Mouse (Mus musculus) liver (tissue): Measurements from ENCODE around the gene Olfr971.
"Not testable (repeated sequence)": the region's sequence is repeated elsewhere in the genome, so short reads cannot be mapped to it uniquely, and the experiment has no call there.

Experiments used
- DNase-seq: peaks from one replicate; pipeline ENCODE4 v3.0.0-alpha.2; 2020; ENCODE audit warnings: mixed read lengths

Gene Olfr971

GRCm38 (mm10) chr9:39836576-39836975 is at the start of gene Olfr971:
Gene Olfr971 (plus strand): TSS chr9:39836876.
- DNase-seq = not testable (repeated sequence)

DNA sequence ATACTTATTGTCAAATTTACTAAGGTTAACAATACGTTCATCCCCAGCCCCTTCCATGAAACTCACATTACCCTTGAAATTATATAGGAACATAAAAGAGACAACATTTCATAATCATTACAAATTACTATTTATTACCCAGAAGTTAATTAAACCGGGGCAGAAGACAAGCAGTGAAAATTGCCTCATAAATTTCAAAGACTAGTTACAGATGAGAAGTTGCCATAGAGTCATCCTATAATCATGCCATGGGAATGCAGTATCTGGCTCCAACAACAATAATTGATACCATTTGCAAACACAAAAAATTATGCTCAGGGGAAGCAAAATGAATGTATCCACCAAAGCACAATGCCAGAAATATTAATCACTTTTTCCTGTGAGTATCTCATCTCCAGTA is 46.1 kb upstream of the Olfr971 start, which contains the start of gene Olfr969:
Gene Olfr969, plus strand, starts transcription at position 388 of the 400 bp plus-strand sequence.
- no peak for DNase-seq

DNA sequence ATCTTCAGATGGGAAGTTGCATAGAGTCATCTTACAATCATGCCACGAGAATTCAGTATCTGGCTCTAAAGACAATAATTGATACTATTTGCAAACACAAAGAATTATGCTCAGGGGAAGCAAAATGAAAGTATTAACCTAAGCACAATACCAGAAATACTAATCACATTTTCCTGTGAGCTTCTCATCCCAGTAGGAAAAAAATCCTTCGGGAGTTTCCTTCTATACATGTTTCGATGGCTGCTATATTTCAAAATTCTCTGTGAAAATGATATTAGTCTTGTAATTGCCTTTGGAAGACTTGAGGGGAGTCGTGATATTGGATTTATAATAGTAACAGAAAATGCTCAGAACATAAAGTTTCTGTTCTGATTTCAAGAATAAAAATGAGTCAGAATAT is 28.1 kb upstream of the Olfr971 start, which contains the start of gene Olfr970:
Gene Olfr970, plus strand, starts transcription at position 301 of the 400 bp plus-strand sequence.
- DNase-seq = no peak

GRCm38 (mm10) chr9:39866122-39866521 is 29.4 kb downstream of the Olfr971 start, which contains the start of gene Olfr972:
Gene Olfr972 (plus strand): TSS chr9:39866422.
- no peak for DNase-seq

DNA sequence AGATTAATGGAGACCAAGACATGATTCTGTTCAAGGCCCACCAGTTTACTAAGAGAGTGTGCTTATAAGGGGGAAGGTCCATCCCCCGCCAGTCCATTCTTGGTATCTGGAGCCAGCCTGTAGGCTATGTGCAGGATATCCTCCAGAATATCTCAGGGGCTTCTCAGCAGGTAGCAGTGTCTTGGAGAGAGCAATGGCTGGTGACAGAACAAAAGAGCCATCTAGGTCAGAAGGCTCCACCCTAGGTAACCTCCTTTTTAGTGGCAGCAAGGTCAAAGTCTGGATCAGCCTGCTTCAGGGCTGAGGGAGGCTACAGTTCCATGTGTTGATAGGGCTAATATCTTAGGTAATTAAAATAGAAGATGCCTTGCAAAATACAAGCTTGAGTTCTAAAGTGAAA is 35.3 kb downstream of the Olfr971 start:
- DNase-seq = not testable (repeated sequence)

DNA sequence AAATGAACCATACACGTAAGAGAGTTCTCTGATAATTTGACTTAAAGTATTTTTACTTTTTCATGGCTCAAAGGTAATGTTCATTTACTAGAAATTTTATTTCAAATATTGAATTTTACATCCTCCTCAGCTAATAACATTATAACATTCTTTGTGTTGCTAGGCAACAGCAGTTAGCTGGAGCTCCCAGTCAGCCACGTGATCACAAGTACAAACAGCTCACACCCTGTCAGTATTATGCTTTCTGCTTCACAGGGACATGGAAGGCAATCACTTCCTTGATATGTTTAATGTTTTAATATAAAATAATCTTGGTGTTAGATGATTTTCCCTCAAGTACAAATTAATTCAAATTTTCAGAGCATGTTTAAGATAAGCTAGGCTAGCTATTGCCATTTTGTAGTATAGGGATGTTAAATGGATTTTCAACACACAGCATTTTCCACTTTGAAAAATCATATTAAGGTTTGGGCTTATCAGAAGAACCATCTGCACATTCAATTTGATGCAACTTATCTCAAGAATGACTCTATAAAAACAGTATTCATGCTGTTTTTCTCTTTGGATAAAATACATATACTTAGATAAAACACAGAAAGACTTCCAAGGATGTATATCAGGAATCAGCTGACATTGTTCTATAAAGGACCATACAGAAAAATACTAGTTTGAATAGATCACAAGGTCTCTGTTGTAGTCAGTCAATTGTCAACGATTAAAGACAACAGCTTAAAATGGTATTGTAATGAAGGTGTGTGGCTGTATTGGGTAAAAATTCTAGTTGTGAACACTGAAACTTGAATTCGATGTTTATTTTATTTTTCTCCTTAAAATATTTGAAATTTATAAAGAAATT is 41.1 kb downstream of the Olfr971 start:
- DNase-seq = not testable (repeated sequence)
